Mouse (Mus musculus) spleen, adult 12 weeks (tissue): Measurements from ENCODE around the gene Cish.

ENCODE experiments used
- DNase-seq: peaks from one replicate; pipeline ENCODE4 v3.0.0; 2022; ENCODE audit warnings: low spot score

Cish gene

DNA sequence AAGGTAGTCTGAATTCAATTTTAAA, at the start of gene Cish:
Gene Cish, plus strand, starts transcription at position 11 of the 25 bp plus-strand sequence.
- no peak for DNase-seq

DNA sequence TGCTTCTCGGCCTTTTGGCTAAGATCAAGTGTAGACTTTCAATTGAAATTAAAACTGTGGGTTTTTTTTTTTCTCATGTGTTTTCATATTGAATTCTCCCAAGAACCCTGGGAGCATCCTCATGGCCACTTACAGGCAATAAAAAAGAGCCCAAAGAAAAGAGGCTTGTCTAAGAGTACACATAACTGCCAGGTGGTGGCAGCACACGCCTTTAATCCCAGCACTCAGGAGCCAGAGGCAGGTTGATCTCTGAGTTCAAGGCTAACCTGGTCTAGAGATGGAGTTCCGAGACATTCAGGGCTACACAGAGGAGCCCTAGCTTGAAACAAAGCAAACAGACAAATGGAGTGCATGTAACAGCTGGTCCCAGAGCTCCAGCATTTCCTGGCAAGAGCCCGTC, 49.7 kb upstream of the Cish start:
- DNase-seq, result no peak

DNA sequence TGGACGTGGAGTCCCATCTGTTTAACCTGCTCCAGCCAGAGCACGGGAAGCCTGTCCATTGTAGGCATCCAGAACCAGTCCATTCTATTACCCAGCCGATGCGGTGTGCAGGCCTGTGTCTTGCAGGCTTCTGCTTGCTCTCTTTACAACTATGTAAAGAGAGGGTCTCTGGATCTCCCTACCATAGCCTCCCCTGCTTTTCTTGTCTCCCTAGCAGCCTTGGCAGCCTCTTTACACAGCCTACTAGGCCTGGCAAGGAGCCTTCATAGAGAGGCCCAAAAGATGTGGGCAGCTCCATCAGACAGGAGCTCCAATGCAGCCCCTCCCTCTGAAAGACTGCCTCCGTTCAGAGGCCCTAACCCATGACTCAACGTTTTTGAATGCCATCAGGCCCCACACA, 46.7 kb upstream of the Cish start:
- DNase-seq, result no peak

DNA sequence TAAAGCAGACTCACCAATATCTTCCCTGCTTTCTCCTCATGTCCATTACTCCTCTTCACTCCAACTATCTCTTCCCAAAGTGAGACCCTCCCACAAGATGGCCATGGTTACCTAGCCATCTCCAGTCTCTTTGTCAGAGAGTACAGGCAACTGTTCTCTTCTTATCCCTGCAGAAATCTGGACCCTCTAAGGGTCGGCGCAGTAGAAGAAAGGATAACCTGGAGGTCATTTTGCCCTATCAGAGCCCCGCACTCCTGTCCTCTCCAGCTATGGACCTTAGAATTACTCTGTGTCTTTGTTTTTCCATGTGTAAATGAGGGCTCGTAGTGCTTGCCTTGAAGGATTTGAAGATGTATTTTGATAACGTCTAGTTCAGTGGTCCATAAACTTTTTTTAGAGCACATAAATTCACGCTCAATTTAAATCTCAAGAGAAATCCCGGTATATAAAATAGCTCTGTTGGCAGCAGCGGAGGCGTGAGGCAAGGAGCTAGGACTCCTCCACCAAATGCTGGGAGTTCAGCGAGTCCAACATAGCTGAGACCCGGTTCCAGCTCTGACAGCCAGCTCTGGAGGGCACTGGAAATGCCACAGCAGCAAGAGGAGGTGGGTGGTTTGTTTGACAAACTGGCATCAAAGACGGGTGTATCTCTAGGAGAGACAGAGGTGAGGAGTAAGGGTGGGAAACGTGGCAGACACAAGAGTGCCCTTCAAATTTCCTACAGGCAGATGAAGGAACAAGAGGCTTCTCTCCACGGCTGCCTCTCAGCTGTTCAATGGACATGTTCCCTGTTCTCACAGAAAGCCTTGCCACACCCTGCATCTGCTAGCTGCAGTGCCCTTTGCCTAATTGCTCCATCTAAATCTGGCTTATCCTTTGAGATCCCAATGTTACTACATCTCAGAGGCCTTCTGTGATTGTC, 45.1 kb upstream of the Cish start:
- DNase-seq, result no peak

DNA sequence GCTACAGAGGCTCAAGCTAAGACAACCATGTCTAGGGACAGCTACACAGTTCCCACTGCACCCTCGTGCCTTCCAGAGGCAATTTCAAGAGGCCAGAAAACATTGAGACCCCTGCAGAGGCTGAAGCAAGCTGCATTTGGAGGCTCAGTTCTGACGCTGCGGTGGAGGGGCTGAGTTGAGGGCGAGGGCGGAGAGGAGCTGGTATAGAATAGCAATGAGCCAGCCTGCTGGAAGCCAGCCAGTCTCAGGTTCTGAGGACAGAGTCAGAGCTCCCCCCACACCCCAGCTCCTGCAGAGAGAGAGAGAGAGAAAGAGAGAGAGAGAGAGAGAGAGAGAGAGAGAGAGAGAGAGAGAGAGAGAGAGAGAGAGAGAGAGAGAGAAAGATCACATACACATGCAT, 43.7 kb upstream of the Cish start:
- no peak for DNase-seq

- DNase-seq, result no peak
These were observed 41.4 kb upstream of the Cish start for GRCm38 (mm10) chr9:107254476-107254875.

DNA sequence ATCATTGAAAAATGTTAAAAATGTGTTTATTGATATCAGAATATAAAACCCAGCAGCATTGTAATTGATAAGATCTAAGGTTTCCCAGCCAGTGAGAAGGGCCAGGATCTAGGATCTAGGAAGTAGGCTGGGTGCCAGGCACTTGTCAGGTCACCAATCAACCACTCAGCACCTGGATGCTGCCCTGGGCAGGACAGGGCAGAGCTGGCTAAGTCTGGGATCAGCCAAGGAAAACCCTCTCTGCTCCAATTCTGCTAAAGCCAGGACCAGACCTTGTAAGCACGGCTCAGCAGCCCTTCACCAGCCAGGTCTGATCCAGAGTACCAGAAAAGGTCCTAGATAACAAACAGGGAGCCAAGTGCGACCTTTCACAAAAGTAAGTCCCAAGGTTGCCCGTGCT, 40.9 kb upstream of the Cish start:
- DNase-seq, result no peak

- no peak for DNase-seq
These were observed 40.2 kb upstream of the Cish start for GRCm38 (mm10) chr9:107255596-107255995.

- DNase-seq, result no peak
These were observed 36.3 kb upstream of the Cish start for GRCm38 (mm10) chr9:107259571-107259970.

DNA sequence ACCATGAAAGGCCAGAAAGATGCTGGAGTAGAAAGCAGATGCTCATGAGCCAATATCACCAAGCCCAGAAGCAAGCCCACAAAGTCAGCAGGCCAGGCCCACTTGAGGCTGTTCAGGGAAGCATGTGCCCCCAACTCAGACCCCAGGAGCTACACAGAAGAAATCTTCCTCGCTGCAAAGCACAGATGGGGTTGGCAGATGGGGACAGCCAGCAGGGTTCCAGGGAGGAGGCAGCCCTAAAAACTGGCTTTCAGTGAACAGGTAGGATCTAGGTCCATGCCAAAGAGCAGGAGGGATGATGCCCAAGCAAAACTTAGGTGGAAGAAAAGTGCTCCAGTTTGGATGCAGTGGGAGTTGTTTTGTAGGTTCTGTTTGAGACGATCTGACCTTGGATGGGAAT, 35.4 kb upstream of the Cish start:
- DNase-seq, result no peak

GRCm38 (mm10) chr9:107260836-107261235, 35.0 kb upstream of the Cish start:
- DNase-seq, result no peak

DNA sequence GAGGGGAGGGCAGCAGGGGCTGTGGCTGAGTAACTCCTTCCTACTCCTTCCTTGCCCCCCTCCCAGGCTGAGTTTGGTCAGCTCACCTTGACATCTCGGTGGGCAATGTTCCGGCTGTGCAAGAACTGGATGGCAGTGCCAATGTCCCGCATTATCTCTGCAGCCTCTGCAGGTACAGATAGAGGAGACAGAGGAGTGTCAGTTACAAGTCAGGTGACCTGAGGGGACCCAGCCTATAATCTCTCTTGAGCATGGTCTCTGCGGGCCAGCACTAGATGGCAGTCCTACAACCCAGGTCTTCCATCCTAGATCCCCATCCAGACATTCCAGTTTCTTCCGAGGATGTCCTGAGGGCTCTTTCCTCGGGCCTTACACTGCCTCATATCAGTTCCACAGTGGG, 34.0 kb upstream of the Cish start:
- DNase-seq, result no peak

DNA sequence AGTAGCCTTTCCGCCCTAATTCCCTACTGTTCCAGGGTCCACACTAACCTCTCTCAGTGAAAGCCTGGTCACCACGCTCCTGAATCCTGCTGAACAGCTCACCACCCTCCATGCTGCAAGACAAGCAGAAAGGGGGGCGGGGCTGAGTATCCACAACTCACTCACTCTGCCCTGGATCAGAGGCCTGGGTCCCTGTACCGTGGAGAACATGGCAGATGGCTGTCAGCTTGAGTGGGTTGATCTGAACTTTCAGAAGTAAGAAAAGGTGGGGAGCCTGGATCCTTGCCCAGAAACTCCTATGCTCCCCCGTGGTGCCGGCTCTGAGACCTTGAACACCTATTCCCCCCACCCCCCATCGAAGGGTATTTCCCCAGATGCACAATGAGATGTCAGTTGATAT, 33.5 kb upstream of the Cish start:
- DNase-seq, result no peak

DNA sequence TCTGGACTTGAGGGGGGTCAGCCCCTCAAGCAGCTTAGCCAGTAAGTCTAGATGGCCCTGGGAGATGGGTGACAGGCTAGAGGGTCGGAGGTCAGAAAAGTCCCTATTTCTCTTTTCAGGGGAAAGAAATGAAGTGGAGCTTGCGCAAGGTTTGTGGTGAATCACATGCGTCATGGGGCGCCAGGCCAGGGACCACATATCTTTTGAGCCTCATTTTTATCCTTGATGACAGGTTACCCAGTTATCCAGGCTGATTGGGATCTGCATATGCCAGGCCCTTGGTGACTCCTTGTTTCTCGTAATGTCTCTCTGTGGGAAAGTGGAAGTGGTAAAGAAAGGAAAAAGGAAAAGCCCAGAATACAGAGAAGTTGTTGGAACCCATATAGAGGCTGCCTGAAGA, 31.9 kb upstream of the Cish start:
- DNase-seq, result no peak

- no peak for DNase-seq
These were observed 31.1 kb upstream of the Cish start for GRCm38 (mm10) chr9:107264731-107265130.

DNA sequence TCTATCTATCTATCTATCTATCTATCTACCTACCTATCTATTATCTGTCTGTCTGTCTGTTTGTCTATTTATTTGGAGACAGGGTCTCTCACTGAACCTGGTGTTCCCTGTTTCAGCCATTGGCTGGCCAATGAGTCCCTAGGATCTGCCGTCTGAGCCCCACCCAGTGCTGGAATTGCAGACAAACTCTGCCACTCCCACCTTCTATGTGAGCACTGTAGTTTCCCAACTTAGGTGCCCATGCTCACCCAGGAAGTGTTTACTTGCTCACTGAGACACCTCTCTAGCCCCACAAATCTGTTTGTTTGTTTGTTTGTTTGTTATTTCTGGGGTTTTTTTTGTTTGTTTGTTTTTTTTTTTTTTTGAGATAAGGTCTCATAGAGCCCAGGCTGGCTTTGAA, 28.8 kb upstream of the Cish start:
- DNase-seq, result no peak

GRCm38 (mm10) chr9:107267721-107268402, 28.0 kb upstream of the Cish start:
- no peak for DNase-seq

DNA sequence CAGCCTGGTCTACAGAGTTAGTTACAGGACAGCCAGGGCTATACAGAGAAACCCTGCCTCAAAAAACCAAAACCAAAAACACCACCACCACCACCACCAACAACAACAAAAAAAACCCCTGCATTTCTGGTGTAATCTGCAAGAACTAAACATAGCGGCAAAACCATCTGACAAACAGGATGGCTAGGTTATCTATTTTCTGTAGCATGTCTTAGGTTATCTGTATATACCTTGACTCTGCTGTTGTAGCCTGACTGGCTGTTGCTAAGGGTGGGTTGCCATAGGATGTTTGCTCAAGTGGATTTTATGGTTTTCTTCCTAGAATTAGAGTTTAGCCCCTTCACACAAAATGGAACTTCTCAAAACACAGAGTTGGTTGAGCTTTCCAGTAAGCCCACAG, 26.1 kb upstream of the Cish start:
- DNase-seq, result no peak

DNA sequence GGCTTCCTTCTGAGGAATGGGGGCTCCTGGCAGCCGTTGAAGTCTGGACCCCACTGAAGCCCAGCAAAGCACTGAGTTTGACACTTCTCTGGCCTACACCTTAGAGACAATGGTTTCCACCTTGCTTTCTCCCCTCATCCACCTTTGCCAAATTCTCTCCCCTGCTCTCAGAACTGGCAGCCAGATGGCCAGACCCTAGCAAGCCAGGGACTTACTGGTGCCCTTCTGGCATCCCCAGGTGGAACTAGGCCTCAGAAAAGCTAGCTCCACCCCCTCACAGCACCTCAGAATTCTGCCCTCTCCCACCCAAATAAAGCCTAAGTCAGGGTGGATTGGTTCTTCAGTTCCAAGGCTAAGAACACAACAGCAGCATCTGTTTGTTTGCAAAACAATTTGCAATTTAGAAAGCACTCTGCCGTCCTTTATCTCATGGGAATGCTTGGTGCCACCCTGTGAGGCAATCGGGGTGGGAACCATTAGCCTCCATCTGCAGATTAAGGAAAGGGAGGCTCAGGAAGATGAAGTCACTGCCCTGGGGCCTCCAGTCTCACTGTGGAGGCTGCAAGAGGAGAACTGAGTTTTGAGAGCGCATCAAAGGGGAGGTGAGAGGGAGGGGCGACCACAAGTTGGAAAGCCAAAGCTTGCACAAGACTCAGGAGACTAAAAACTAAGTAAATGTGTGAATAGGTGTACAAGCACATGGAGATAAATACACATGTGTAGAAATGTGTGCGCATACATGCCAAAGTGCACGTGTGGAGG, 24.5 kb upstream of the Cish start:
- no peak for DNase-seq

DNA sequence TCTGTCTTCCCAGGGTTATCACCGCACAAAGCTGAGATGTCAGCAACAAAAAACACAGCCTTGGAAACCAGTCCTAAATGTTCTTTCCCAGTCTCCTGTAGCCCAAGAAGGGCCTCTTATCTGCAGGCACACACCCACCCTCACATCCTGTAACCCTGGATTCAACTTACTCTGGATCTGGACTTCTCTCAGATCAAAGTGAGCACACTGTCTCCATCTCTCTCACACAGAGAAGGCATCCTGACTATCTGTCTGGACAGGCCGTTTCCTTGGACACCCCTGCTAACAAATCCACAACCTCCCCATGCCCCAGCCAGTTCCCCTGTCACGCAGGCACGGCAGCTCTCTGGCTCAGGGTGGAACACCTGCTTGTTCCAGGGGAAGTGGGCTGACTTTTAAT, 23.5 kb upstream of the Cish start:
- no peak for DNase-seq

GRCm38 (mm10) chr9:107273184-107273583, 22.6 kb upstream of the Cish start:
- DNase-seq, result no peak

- DNase-seq, result no peak
These were observed 21.1 kb upstream of the Cish start for GRCm38 (mm10) chr9:107274751-107275150.

- DNase-seq, result no peak
These were observed 20.1 kb upstream of the Cish start for GRCm38 (mm10) chr9:107275710-107276109.

DNA sequence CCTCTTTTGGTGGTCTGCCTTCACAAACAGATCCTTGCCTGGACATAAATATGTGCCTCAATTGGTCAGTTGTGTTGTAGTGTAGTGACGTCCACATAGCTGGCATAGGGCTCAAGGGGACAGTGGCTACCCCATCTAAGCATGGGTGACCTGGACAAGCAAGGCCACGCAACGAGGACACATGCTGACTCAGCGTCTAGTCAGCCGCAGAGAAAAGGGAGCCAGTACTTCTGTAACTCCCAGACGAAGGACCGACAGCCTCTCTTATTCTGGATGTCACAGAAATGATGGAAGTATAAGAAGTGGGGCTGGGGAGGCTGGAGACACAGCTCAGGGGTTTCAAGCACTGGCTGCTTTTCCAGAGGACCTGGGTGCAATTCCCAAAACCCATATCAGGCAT, 18.2 kb upstream of the Cish start:
- no peak for DNase-seq
